Mouse (Mus musculus): ENCODE results near the gene Ghrh.

Gene Ghrh

GRCm38 (mm10) chr2:157309611-157310010 is 37.7 kb downstream of the Ghrh start:
- in situ Hi-C loops (cut with MboI, MseI), result no loop called here

DNA sequence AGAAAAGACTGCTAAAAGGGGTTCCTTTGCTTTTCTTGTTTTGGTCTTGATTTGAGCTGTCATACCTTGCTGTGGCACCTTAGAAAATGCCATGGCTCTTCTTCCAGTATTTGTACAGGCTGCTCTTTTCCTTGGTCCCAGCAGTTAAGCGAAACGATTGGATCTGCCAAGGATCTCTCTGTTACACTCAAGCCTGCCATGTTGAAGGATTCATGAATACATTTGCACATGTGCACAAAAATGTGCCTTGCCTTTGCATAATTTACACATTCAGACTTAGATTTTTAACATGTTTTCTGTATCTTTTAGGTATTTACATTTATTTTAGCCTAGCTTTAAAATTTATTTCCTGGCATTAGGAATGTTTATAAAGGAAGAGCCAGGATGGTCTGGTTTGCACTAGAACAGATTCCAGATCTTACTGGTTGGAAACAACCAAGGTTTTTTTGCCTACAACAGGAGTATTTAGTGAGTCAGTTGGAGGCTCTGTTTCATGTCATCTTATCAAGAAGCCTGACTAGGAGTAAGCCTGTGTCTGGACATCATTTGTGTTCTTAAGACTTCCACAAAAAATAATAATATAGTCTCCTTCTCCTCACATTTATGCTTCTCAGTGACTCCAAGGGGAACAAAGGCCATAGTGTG is 38.9 kb downstream of the Ghrh start:
- in situ Hi-C loops (cut with MboI, MseI), result no loop called here

DNA sequence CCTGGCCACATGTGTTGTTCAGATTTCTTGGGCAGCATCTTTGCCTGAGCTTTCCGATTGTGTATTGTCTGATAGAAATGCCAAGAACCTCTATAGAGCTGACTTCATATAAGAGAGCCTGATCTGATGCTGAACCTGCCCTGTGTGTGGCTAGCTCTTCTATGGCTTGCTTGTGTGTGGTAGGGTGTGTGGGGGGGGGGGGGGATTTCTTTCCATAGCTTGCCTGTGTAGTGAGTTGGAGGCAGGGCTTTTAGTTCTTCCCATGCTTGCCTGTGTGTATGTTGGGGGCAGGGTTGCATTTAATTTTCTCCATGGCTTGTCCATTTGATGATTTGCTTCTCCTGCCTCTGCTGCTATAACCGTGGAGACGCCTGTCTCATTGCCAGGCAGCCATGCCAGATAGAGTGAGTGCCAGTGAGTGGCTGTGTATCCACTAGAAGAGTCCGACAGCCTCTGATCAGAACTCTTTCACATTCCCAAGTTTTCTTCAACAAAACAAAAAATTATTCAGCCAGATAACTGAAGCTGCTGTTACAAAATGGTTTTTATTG is 39.5 kb downstream of the Ghrh start:
- in situ Hi-C loops (cut with MboI, MseI), result no loop called here

DNA sequence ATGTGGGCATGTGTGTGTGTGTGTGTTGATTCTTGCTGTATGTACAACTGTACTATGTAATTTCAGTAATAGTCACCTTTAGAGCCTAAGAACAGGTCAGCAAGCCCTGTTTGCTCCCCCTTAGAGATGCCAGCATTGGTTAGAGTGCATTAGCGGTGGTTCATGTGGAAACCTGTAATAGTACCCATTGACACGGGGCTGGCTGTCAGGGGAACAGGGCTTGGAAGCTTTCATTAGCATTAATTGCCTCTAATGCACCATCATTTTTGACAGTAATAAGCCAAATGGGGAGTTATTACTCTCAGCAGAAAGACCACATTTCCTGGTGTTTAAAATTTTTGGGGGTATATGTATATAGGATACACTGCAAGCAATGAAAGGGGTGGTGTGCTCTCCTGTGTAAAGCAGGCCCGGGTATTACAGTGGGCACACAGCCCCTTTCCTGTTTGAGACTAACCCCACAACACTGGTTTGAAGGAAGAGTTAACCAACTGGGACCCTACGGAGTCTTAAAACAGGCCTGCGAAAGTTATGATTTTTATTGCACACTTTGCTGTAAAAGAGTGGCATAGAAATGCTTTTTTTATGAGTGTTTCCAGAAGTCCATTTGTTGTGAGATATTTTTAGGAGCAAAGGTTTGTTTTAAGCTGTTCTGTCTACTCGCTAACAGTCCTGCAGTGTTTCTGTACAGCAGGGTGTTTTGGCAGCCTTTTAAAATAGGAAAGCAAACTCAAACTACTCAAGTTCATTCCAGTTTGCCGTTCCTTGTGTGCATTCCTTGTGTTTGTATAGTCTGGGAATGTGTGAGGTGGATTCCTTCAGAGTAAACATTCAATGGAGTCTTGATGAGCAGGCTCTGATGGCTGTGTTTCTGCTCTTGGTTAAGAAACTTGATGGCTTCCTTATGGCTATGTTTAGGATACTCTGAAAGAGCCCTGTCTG is 40.9 kb downstream of the Ghrh start:
- in situ Hi-C loops (cut with MboI, MseI), result no loop called here

- in situ Hi-C loops (cut with MboI, MseI), result no loop called here
These were observed 44.2 kb downstream of the Ghrh start for GRCm38 (mm10) chr2:157303096-157303495.

GRCm38 (mm10) chr2:157300051-157300450 is 47.3 kb downstream of the Ghrh start:
- in situ Hi-C loops (cut with MboI, MseI), result no loop called here

DNA sequence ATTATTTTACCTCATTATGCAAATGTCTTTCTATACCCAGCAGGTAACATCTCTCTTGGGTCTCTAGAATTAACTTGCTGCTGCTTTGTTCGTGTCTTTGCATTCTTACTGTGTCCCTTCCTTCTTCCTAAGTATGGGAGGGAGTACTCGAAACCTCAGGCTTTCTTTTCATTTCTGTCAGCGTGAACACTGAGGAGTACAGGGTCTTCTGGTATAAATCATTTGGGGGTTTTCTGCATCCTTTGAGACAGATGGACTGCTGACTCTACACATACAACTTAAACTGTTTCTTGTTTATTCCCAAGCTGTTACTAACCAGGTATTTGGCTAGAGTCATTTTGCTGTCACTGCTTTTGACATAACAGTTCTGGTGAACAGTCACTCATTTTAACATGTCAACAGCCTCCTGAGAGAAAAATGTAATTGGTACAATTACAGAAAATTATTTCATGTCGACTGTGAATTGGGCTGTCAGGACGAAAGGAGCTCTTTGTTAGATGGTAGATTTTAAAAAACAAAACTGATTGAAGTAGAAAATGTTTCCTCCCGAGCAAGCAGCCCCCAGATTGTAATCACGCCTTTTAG is 51.1 kb downstream of the Ghrh start:
- in situ Hi-C loops (cut with MboI, MseI), result no loop called here

DNA sequence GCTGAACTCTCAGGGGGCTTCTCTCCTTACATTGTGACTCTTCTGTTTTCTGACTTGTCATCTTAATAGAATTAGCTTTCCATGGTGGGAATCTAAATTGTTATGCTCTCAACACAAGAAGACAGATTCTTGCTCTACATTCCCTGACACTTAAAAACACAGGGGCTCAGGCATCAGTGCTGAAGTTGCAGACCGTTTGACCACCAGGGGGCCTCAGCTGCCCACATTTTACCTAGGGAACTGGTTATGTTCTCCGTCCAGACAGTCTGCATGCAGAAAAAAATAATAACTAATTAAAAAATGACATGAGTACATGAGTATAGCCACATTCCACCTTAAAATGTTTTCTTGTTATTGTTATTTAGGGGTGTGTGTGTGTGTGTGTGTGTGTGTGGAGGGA is 55.2 kb downstream of the Ghrh start:
- in situ Hi-C loops (cut with MboI, MseI), result no loop called here

DNA sequence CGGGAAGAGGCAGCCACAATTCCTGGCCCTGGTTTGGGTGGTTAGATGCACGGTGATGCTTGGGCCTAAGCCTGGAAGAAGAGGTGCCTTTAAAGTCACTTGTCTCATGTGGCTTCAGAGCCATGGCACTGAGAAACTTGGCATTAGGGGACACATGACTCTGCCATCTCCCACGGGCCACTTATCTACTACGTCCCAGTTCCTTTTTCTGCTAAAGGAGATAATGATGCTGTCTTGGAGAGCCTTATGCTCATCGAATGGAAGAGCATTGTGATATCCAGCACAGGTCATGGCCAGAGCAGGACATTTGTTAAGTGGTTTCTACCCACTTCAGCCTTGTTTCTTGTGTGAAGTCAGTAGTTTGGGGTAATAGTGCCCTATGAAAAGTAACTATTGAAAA is 58.3 kb downstream of the Ghrh start:
- in situ Hi-C loops (cut with MboI, MseI), result no loop called here

GRCm38 (mm10) chr2:157287542-157287941 is 59.8 kb downstream of the Ghrh start:
- in situ Hi-C loops (cut with MboI, MseI), result no loop called here

DNA sequence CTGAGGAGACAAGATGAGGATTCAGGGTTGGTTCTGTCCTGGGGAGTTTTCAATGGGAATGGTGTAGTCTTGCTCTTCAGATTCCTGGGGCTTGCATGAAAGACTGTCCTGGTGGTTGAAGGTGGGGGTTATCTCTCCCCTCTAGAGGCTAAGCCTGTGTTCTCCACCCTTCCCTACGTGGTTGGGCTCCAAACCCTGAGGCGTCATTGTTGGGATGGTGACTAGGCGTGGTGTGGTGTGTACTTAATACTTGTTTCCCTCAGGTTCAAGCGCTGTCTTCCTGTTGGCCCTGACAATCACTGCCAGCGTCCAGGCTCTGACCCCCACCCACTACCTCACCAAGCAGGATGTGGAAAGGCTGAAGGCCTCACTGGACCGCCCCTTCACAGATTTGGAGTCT is 64.0 kb downstream of the Ghrh start:
- in situ Hi-C loops (cut with MboI, MseI), result no loop called here

All from T-helper 17 cell (primary cell).